Mouse (Mus musculus) adrenal gland, postnatal 4 days (tissue): Measurements from ENCODE around the gene Hmgb1. TPM values are rescaled to one million over a fixed set of nuclear protein-coding genes. Genes with fewer than 3 reads are reported as not detected.

Experiments
- DNase-seq, 2 experiments: peaks; one replicate each; pipeline ENCODE4 v3.0.0; 2021 to 2022; ENCODE audit warnings: low spot score in 2 of 2, mixed read lengths in 2 of 2
- total RNA-seq, 2 experiments: library from RNA; stranded (reverse); gene quantifications; 2 replicates each; pipeline ENCODE4 v1.2.3; 2021

The Hmgb1 gene
- total RNA-seq, 2 experiments from 2014 or later, result 314 to 324 TPM

- no peak for DNase-seq
Observed at GRCm38 (mm10) chr5:149109220-149109619, 75.1 kb downstream of the Hmgb1 start.

DNA sequence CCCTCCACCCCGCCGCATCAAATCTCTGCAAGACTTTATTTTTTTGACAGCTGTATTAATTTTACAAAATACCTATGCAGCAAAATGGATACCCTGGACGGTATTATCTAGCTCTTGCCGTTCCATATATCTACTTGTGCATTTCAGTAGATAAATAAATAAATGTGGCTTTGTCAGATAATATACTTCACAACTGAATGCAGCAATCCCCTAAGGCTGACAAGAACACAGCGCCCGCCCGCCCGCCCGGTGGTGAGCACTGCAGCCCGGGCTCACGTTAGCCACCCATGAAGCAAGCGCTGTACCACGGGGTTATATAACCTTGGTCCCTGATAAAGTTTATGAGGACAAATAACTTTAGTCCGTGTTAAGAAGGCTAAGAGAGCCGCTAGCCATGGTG is 76.1 kb downstream of the Hmgb1 start:
- no peak for DNase-seq

DNA sequence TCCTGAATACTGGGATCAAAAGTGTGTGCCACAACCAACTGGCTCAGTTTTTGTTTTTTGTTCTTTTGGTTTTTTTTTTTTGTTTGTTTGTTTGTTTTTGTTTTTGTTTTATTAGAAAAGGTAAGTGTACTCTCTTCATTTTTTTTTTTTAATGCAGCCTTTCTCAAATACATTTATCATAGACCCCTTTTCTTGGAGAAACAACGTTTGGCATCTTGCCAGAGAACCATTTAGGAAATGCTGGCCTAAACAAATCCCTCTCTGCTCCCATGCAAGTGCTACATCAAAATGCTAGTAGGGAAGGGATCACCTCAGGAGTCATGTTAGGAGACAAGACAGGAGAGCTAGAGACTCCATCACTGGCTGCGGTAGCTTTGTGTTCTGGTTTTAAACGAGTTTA is 76.7 kb downstream of the Hmgb1 start:
- no peak for DNase-seq

GRCm38 (mm10) chr5:149104096-149104725 is 80.1 kb downstream of the Hmgb1 start:
- DNase-seq, result no peak

DNA sequence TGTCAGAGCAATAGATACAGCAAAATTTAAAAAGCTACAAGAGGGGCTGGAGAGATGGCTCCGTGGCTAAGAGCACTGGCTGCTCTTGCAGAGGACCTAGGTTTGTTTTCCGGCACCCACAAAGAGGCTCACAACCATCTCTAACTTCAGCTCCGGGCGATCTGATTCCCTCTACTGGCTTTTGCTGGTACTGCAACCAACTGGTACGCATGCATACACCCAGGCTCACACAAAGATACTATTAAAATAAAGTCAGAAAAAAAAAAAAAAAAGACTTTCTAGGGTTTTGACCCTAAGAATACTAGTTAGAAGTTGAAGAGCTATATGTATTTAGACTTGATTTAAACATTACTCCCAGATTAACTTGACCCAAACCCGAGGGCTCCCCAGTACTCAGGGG is 82.4 kb downstream of the Hmgb1 start:
- DNase-seq, result no peak

DNA sequence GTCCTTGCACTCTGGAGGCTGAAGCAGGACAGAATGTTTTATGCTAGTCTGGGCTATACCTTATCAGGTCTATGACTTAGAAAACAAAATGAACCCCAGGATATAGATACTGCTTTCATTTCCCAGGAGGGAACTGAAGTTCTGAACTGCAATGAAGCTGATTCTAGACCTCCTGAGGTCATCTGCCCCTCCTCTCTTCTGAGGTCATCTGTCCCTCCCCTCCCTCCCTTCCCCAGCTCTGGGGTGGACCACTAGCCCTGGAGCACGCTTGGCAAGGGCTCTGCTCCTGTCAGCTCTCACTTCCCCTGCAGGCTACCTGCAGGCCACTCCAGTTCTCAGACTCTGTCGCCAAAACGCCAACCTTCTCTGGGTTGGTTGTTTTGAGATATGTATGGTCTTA is 84.2 kb downstream of the Hmgb1 start:
- no peak for DNase-seq

DNA sequence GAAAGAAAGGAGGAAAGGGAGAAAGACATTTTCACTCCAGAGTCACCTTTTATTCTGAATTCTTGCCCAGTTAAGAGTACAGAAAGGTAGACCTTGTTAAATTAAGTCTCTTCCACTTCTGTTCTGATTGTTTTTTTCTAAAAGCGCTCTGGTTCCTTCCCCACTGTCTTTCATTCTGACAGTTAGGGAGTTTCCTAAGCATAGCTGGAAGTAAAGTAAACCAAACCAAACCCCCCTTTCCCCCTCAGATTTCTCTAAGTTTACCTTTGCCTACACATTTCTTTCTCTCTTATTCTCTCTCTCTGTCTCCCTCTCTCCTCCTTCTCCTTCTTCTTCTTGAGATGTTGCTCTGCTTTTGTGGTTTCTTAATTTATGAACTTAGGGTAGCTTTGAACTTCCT is 85.3 kb downstream of the Hmgb1 start:
- no peak for DNase-seq

- no peak for DNase-seq
Observed at GRCm38 (mm10) chr5:149097841-149098240, 86.4 kb downstream of the Hmgb1 start.

DNA sequence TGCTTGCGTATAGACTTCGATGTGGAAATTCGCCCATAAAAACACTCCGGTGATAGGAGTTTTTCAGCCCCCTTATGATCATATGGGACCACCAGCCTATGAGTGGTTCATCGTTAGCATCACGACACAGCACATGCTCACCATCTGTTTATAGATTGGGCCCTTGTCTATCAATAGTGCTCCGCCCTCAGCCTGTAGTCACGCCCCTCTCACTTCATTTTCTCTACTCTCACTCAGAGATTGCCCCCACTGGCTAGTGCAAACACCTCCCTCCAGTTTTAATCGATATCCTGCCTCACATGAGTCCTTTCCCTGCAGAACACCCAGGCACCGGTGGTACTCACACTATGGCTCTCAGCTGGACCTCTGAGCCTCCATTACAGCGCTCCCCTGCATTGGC is 88.0 kb downstream of the Hmgb1 start:
- DNase-seq, result no peak

- no peak for DNase-seq
Observed at GRCm38 (mm10) chr5:149092926-149093325, 91.4 kb downstream of the Hmgb1 start.

DNA sequence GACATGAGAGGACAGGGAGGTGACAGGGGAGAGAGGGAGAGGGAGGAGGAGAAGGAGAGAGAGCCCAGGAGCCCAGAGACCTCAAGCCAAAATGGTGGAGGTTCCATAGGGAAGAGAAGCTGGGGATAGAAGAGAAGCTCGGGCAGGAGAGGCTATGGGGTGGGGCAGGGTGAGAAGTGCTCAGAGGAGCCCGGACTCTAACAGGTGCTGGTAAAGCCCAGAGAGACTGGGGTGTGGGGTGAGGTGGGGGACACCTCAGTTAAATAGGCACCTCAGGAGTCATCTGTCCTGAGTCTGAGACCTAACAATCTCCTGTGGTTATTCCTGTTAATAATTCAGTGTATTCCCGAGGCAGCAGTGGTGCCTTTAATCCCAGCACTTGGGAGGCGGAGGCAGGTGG is 91.8 kb downstream of the Hmgb1 start:
- no peak for DNase-seq

DNA sequence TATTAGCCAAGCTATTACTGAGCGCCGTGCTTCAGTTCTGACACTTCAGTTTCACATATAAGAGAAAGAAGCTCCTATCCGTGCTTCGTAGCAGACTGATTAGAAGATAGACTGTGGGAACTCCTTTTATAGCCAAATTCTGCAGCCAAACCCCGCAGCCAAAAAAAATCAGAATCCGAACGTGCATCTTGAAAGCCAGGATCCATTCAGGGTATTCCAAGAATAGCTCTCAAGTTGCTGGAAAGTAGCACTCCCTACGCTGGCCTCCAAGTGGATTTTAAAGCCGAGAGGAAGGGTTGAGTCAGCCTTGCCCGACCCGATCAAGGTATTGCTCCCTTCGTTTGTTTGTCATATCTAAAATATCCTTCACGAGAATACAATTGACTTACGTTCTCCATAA is 93.0 kb downstream of the Hmgb1 start:
- no peak for DNase-seq

DNA sequence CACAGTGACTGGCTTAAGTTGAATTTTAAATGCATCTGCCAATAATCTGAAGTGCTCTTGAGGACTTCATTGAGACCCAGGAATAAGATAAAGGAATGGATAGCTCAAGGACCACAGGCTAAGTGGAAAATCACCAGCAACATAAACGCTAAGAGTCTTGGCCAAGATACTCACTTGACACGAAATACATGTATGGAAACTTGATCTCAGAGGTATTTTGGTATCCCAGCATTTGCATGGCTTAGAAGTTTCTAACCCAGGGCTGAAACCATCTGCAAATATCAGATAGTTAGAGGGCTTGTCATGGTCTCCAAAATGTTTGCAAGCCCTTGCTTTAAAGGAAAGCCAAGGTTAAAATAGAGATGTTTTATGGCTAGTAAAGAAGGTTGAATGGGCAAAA is 94.4 kb downstream of the Hmgb1 start:
- DNase-seq, result no peak

DNA sequence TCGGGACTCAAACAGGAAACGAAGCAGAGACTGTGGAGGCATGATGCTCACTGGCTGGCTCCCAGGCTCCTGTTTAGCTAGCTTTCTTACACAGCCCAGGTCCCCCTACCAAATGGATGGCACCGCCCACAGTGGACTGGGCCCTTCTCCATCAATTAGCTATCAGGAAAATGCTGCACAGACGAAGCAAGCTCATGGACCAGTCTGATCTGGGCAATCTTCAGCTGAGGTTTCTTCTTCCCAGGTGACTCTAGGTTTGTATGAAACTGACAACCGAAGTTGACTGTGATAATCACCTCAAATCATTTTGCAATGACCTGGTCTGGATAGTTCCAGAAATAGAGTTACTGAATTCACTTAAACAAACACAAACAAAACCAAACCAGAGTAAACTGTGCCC is 94.8 kb downstream of the Hmgb1 start:
- DNase-seq, result no peak

- no peak for DNase-seq
Observed at GRCm38 (mm10) chr5:149088891-149089290, 95.4 kb downstream of the Hmgb1 start.

DNA sequence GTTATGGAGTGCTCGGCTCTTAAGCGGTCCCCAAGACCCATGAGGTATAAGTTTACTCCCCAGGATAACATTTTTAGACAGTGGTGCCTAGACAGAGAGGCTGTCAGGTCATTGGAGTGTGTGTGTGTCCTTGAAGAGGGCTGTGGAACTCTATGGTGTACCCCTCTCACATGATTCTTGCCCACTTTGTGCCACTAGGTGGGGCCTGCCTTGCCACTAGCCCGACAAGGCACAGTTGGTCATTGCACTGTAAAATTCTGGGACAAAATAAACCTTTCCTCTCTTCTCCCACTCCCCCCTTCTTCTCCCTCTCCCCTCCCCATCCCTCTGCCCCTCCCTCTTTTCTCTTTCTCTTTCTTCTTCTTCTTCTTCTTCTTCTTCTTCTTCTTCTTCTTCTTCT is 96.1 kb downstream of the Hmgb1 start:
- DNase-seq, result no peak

- no peak for DNase-seq
Observed at GRCm38 (mm10) chr5:149086382-149087244, 97.7 kb downstream of the Hmgb1 start.

GRCm38 (mm10) chr5:149080466-149080865 is 103.8 kb downstream of the Hmgb1 start:
- DNase-seq, result no peak

GRCm38 (mm10) chr5:149079758-149080150 is 104.5 kb downstream of the Hmgb1 start:
- DNase-seq, result no peak

- no peak for DNase-seq
Observed at GRCm38 (mm10) chr5:149079018-149079757, 105.1 kb downstream of the Hmgb1 start.

- no peak for DNase-seq
Observed at GRCm38 (mm10) chr5:149077136-149077535, 107.2 kb downstream of the Hmgb1 start.

GRCm38 (mm10) chr5:149071546-149071945 is 112.7 kb downstream of the Hmgb1 start:
- no peak for DNase-seq
